Mouse (Mus musculus) neural tube, embryonic 11.5 days (tissue): ENCODE measurements around the gene Dnajb11. TPM values are rescaled to one million over a fixed set of nuclear protein-coding genes. Genes with fewer than 3 reads are reported as not detected.

Experiments used
- ATAC-seq: fragments of 200-750 bp; cut with Nextera tagmentation; 2 replicates; pipeline ENCODE4 v1.8.0; 2017; ENCODE audit warnings: moderate number of reproducible peaks, mild to moderate bottlenecking, moderate TSS enrichment, moderate library complexity; ENCODE audit not compliant: insufficient read depth, low FRiP score, low TSS enrichment
- DNase-seq: peaks from one replicate; pipeline ENCODE4 v3.0.0-alpha.2; 2015; ENCODE audit warnings: low spot score
- H3K27ac ChIP-seq: fragments of 300-500 bp; sonication (generic); 2 replicates; pipeline ENCODE4 v1.5.1; 2014; ENCODE audit warnings: low read depth, mild to moderate bottlenecking, low read length
- H3K27me3 ChIP-seq: fragments of 300-500 bp; sonication (generic); 2 replicates; pipeline ENCODE4 v1.6.1; 2014; ENCODE audit warnings: mild to moderate bottlenecking, low read length, mixed read lengths; ENCODE audit not compliant: control insufficient read depth, insufficient read depth
- H3K36me3 ChIP-seq: fragments of 300-500 bp; sonication (generic); 2 replicates; pipeline ENCODE4 v1.6.1; 2014; ENCODE audit warnings: mild to moderate bottlenecking, low read length, moderate library complexity, mixed read lengths; ENCODE audit not compliant: control insufficient read depth, insufficient read depth
- H3K4me1 ChIP-seq: fragments of 300-500 bp; sonication (generic); 2 replicates; pipeline ENCODE4 v1.6.1; 2014; ENCODE audit warnings: low read length, mixed read lengths; ENCODE audit not compliant: control insufficient read depth, insufficient read depth
- H3K4me2 ChIP-seq: fragments of 300-500 bp; sonication (generic); 2 replicates; pipeline ENCODE4 v1.6.1; 2014; ENCODE audit warnings: low read depth, mild to moderate bottlenecking, moderate library complexity
- H3K4me3 ChIP-seq: fragments of 300-500 bp; sonication (generic); 2 replicates; pipeline ENCODE4 v1.5.1; 2014; ENCODE audit warnings: low read depth, low read length
- H3K9ac ChIP-seq: fragments of 300-500 bp; sonication (generic); 2 replicates; pipeline ENCODE4 v1.6.1; 2014; ENCODE audit warnings: mild to moderate bottlenecking, low read length
- H3K9me3 ChIP-seq: fragments of 300-500 bp; sonication (generic); 2 replicates; pipeline ENCODE4 v1.6.1; 2016; ENCODE audit warnings: low read length; ENCODE audit not compliant: control insufficient read depth
- WGBS: fragments of 180-500 bp; shearing (Covaris S2); extraction: QIAGEN DNeasy Blood & Tissue Kit; methylation state at CpG from one replicate; pipeline ENCODE4 v1.1.7; 2014; 5-methylcytosine and 5-hydroxymethylcytosine counted together
- polyA plus RNA-seq: library from polyadenylated mRNA; unstranded; fragments of >200 nt; fragmentation: Nextera tagmentation; extraction: Ambion mirVana; gene quantifications from 2 replicates; pipeline ENCODE4 v1.2.1, GENCODE M21; 2014

Gene Dnajb11
- polyA plus RNA-seq, 1 experiment from 2014 or later, result 117 TPM

DNA sequence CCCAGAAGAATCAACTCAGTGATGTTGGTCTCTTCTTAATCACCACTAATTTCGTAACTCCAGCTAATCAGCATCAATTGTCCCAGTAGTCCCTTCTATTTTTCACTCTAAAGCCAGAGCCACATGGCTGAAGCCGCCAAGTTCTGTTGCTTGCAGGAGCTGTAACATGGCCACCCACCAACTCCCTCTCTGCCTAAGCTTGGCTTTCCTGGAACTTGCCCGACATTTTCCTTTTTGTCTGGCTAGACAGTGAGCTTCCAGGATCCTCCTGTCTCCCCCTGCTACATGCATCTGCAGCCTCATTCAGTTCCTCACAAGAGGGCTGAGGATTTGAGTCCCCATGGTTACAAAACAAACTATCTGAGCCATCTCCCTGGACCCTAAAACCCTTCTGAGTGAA lies 54.3 kb downstream of the Dnajb11 start:
- Histone ChIP-seq H3K4me3 (no peak overlapping the region), H3K9ac (no peak overlapping the region), H3K4me1 (no peaks in the 10 kb centered on the region), H3K27me3 (no peaks in the 10 kb centered on the region), H3K27ac (no peak overlapping the region), H3K36me3 (no peaks in the 10 kb centered on the region), H3K9me3 (no peaks in the 10 kb centered on the region), H3K4me2 (no peak overlapping the region)
- no peak for DNase-seq
- ATAC-seq, result no peak
- WGBS, result 79% methylated on average over 3 of the region's 3 CpGs

GRCm38 (mm10) chr16:22912886-22913285 lies 55.2 kb downstream of the Dnajb11 start:
- Histone ChIP-seq H3K27ac (no peak overlapping the region), H3K4me2 (no peak overlapping the region), H3K27me3 (no peaks in the 10 kb centered on the region), H3K4me3 (no peak overlapping the region), H3K9ac (no peak overlapping the region), H3K36me3 (no peaks in the 10 kb centered on the region), H3K9me3 (no peaks in the 10 kb centered on the region), H3K4me1 (no peaks in the 10 kb centered on the region)
- WGBS, result 83% methylated on average over 6 of the region's 6 CpGs
- ATAC-seq, result no peak
- no peak for DNase-seq

DNA sequence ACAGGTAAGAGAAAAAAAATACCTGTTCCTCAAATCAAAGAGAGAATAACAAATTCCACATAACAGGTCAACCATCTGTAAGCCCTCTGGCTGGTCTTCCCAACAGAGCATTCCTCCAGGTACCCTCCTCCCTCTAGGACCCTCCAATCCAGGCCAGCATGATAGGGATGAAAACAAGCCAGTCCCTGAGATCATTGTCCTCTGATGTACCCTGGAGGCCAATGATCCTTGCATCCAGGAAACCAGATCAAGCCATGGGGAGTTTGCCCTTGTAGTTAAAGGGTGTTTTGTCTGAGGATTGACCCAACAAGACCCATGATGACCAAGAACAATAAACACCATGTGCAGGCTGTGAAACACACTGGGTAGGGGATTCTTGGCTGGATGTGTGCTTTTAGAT lies 56.6 kb downstream of the Dnajb11 start:
- DNase-seq (no peak), ATAC-seq (no peak)
- Histone ChIP-seq H3K4me2 (no peak overlapping the region), H3K4me1 (no peaks in the 10 kb centered on the region), H3K27ac (no peak overlapping the region), H3K9ac (no peak overlapping the region), H3K36me3 (no peaks in the 10 kb centered on the region), H3K9me3 (no peaks in the 10 kb centered on the region), H3K27me3 (no peaks in the 10 kb centered on the region), H3K4me3 (no peak overlapping the region)

GRCm38 (mm10) chr16:22918034-22918433 lies 60.4 kb downstream of the Dnajb11 start, which contains the start of gene Fetub:
Gene Fetub, plus strand, starts transcription at chr16:22918334.
- Histone ChIP-seq H3K4me2 (no peak within 1 kb of the TSS), H3K9ac (no peak within 1 kb of the TSS), H3K27ac (no peak within 1 kb of the TSS), H3K4me3 (no peak within 1 kb of the TSS), H3K9me3 (no peaks in the 10 kb centered on the region), H3K27me3 (no peaks in the 10 kb centered on the region), H3K4me1 (no peaks in the 10 kb centered on the region), H3K36me3 (no peaks in the 10 kb centered on the region)
- ATAC-seq (no peak), DNase-seq (no peak)
- WGBS, result 91% methylated on average over 5 of the region's 5 CpGs

DNA sequence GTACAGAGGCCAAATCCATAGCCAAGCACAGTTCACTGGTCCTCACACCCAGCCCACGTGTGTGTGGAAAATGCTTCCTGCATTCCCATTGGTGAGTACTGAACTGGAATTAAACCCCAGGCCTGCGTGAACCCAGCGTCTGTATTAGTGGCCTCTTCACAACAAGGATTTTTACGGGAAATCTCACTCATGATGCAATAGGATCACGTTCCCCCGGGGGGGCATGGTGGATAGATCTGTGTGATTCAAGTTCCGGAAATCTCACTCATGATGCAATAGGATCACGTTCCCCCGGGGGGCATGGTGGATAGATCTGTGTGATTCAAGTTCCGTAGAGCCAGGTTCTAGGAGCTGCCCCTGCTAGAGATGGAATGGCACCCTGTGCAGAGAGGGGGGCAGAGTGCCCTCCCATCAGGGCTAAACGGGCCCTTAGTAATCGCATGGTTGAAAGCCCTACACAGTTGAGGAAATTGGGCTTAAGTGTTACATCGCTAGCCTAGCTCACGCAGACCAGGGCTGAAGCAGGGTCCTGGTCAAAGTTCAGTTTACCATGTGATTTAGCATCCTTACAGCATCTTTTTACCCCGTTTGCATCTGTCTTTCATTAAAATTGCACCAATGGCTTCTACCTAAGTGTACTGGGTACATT lies 61.1 kb downstream of the Dnajb11 start:
- H3K27me3 ChIP-seq, result no peaks in the 10 kb centered on the region
- H3K36me3 ChIP-seq, result no peaks in the 10 kb centered on the region
- DNase-seq (no peak), ATAC-seq (no peak)
- H3K27ac ChIP-seq, result no peak overlapping the region
- H3K4me1 ChIP-seq, result no peaks in the 10 kb centered on the region
- no peak overlapping the region for H3K9ac ChIP-seq
- no peak overlapping the region for H3K4me3 ChIP-seq
- no peak overlapping the region for H3K4me2 ChIP-seq
- no peaks in the 10 kb centered on the region for H3K9me3 ChIP-seq
- 81% methylated on average over 15 of the region's 15 CpGs for WGBS

GRCm38 (mm10) chr16:22919971-22920854 lies 62.6 kb downstream of the Dnajb11 start:
- Histone ChIP-seq H3K9me3 (no peaks in the 10 kb centered on the region), H3K4me3 (no peak overlapping the region), H3K36me3 (no peaks in the 10 kb centered on the region), H3K27ac (no peak overlapping the region), H3K4me2 (no peak overlapping the region), H3K4me1 (no peaks in the 10 kb centered on the region), H3K27me3 (no peaks in the 10 kb centered on the region), H3K9ac (no peak overlapping the region)
- no peak for DNase-seq
- 72% methylated on average over 18 of the region's 18 CpGs for WGBS
- no peak for ATAC-seq

- Histone ChIP-seq H3K27me3 (no peaks in the 10 kb centered on the region), H3K4me1 (no peaks in the 10 kb centered on the region), H3K9me3 (no peaks in the 10 kb centered on the region), H3K9ac (no peak overlapping the region), H3K27ac (no peak overlapping the region), H3K4me2 (no peak overlapping the region), H3K36me3 (no peaks in the 10 kb centered on the region), H3K4me3 (no peak overlapping the region)
- DNase-seq (no peak), ATAC-seq (no peak)
- 95% methylated on average over 5 of the region's 5 CpGs for WGBS
Measured at GRCm38 (mm10) chr16:22921761-22922160, 64.1 kb downstream of the Dnajb11 start.

GRCm38 (mm10) chr16:22922433-22922832 lies 64.8 kb downstream of the Dnajb11 start:
- 81% methylated on average over 4 of the region's 4 CpGs for WGBS
- no peaks in the 10 kb centered on the region for H3K36me3 ChIP-seq
- no peaks in the 10 kb centered on the region for H3K27me3 ChIP-seq
- H3K9ac ChIP-seq, result no peak overlapping the region
- ATAC-seq, result no peak
- DNase-seq, result no peak
- no peaks in the 10 kb centered on the region for H3K4me1 ChIP-seq
- no peak overlapping the region for H3K4me3 ChIP-seq
- no peak overlapping the region for H3K27ac ChIP-seq
- H3K4me2 ChIP-seq, result no peak overlapping the region
- no peaks in the 10 kb centered on the region for H3K9me3 ChIP-seq
